Mouse (Mus musculus) monocyte, adult 2 months (primary cell): ENCODE measurements around the gene Gm10959.

Experiments
- DNase-seq, 2 experiments: peaks; one replicate each; pipeline ENCODE4 v3.0.0; 2022; ENCODE audit warnings: low spot score in 2 of 2, low read depth in 1 of 2

The Gm10959 gene

DNA sequence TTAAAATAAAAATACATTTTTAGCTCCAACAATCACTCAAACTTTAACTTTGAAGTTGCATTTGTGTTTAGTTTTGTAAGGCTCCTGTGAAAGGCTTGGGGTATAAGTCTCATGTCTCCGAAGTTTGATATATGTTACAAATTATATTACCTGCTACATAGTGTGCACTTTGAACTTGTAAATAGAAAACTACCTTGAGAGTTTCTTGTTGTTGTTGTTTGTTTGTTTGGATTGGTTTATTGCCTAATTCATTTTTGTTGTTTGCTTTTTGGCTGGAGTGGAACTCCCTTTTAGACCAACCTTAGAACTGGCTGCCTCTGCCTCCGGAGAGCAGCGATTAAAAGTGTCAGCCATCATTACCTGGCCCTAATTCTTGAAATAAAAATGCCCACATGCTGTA is 24.4 kb downstream of the Gm10959 start, which contains the start of gene Fabp2:
Fabp2 (plus strand) TSS at position 301 of the 400 bp plus-strand sequence.
- no peak for DNase-seq

DNA sequence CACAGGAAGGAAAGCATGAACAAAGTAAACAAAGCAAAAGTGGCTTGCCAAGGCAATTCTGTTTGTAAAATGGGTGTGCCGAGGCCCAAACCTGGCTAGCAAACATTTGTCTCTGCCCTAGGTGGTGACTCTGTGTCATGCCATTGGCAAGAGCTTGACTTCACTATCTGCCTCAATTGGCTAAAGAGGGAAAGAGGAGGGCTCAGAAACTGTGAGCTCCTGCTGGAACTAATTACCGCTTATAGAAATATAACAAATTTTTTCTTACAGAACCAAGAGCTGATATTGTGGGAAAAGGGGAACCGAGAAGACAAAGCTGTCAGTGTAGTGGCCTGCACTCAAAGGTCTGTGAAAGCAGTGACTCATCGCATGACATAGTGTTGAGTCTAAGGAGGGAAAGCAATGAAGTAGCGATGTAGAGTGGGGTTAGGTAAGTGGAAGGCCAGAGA is 30.8 kb downstream of the Gm10959 start:
- DNase-seq: no peak

DNA sequence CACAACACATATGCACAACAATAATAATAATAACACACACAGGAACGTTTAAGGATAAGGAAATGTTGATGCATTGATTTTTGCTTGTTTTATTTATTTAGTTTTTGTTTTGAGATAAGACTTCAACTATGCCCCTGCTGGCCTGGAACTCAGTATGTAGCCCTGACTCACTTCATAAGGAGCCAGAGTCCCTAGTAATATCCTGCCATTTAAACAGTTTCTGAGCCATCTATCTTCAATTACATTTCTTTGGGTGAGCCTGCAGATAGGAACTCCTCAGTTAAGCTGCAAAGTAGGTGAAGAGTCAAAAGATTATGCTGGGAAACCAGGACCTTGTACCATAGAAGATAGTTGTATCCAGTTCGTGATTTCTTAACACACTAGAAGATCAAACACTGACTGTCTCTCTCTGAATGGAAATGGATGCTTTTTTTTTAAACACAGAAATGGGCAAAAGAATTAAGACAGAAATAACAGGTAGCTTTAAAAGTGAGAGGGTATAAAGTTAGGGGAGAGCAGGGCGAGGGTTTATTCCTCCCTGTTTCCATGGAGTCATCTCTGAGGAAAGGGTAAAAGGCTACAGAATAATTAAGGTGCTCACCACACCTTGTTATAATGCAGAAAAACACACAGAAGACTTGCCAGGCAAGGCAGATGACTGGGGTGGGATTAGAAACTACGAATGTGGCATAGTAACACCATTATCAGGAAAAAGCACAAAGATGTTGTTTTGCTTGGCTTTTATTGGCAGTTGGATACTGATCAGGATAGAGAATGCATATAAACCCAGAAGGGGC is 31.5 kb downstream of the Gm10959 start:
- DNase-seq: no peak

DNA sequence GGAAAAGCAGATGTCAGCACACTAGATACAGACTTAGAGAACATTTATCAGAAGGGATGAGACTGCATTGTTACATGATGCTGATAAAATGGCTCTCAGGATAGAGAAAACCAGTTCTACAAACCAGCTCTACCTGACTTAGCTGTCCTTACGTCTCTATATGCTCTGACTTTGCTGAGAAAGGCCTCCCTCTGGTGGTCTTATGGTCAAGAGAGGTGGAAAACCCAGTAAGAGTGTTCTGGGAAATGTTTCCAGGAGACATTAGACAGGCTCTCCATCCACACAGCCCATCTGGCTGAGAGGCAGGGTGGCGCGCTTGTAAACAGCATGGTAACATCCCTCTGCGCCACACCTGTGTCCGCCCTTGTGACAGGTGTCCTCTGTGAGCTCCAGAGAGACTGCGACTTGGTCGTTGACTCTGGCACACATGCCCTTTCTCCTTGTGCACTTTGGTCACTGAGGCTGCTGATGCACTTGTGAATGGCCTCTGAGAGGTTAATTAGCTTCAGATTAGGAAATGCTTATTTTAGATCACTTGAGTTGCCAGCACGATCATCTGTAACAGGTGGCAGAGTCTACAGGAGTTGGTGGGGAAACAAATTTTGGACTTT is 40.4 kb downstream of the Gm10959 start:
- DNase-seq: no peak

DNA sequence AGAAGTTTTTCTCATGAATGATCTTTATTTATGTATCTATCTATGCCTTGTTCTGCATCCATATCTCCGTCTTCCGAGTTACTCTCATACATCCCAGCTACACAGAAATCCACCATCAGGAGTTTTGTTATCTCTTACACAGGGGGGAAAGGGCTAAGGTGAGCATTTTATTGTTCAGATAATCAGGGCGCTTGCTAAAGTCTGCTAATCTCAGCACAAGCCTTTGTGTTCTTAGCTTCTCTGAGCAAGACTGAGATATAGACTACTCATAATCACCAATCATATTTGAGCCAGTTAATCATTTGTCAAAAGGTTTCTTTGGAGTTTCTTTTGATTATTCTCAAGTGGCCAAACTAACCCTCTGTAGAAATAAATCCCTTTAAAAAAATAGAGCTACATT is 41.6 kb downstream of the Gm10959 start:
- DNase-seq: no peak

DNA sequence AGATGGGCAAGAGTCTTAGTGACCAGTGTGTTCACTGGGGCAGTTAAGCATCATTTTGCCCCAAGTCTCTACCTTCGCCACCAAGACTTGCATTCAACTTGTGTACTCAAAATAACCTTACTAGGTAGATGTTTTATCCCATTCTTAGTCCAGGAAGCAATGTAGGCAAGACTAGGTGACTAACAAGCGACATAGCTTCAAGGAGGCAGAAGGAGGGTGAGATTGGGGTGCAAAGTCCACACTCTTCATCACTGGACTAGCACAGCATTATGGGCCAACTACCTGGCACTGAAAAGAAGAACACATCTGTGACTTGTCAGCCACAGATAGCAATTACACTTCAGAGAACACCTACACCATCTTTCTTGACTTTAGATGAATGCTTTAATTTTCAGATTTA is 42.3 kb downstream of the Gm10959 start:
- DNase-seq: no peak

DNA sequence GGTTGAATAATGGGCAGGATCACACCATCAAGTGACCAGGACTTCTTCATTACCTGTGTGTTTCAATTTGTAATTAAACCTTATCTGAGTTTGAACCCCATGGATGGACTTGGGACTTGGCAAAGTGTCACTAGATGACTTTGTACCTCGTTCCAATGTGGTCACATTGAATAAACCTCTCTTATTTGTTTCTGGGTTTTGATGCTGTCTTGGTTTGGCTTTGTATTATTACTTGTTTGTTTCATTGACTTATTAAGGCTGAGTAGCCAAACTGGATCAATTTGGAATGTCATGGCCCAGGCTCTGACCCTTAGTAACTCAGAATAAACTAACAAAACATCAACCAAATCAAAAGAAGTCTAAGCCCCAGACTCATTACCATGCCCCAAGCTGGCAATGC is 47.6 kb downstream of the Gm10959 start:
- DNase-seq: no peak

DNA sequence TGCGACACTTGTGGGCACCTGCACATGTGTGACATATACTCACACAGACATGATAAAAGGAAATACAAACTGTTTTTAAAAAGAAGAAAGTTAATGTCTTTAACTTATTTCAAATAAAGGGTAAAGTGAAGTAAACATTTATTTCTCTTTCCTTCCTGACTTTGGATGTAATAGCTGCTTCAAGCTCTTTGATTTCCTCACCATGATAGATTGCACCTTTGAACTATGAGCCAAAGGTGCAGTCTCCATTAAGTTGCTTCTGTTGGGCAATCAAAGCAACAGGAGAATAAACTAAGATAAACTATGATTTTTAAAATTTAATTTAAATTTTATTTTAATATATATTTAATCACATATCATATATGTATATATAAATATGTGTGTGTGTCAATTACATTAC is 50.9 kb downstream of the Gm10959 start:
- DNase-seq: no peak

DNA sequence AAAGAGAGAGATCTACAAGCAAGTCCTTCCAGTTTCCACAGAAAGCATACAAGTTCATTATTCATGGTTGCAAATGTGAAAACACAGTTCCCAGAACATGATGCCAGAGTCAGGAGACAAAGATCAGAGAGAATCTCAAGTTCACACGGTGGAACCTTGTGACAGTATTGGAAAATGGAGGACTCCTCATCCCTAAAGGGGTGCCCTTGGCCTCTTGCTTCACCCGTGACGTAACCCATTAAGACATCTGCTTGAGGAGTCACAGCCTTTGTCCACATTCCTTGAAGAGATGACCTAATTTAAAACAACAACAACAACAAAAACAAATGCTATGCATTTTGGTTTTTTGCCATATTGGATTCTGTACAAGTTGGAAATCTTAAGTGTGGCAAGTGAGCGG is 54.1 kb downstream of the Gm10959 start:
- DNase-seq: no peak
